Comparison of ENCODE assay signal across 10 mouse cellular contexts in the genomic region with DNA sequence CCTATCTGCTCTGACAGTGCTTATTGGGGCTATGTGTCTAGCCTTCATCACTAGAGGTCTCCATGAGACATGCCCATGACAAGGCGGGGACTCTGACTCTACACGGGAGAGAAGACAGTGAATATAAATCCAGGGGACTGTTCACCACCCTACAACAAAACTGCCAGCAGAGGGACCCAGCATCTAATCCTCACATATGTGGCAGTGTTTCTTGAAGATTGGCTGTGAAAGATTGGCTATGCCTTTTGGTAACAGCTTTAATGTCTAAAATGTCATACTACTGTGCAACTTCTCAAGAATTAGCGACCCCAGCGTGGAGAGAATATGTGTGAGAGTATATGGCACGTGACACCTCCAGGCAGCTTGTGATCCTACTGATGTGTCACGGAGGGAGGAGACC.
DNase-seq lines count a peak whose midpoint lies in the region; ATAC-seq and TF ChIP-seq lines count a peak whose summit lies in the region.
"Had no signal": no experiment of that assay in that cellular context is flagged by ENCODE, and none has a peak within 500 bp of the region (broad histone marks: within the 10 kb centered on the region; RNA-seq: fewer than 3 reads in every experiment).

No protein-coding gene starts in this region.

- H3K27me3 ChIP-seq in forebrain, postnatal 0 days (ENCODE audit: insufficient read depth, low read length), result no peaks in the 10 kb centered on the region
- no peaks in the 10 kb centered on the region for H3K27me3 ChIP-seq in forebrain, embryonic 16.5 days (replicated peaks; ENCODE audit: control insufficient read depth, insufficient read depth, low read length)
- H3K27me3 ChIP-seq in liver, postnatal 0 days (ENCODE audit: insufficient read depth, low read length), result no peaks in the 10 kb centered on the region
- H3K27me3 ChIP-seq in liver, embryonic 11.5 days (replicated peaks; ENCODE audit: control insufficient read depth, insufficient read depth, low read length), result no peaks in the 10 kb centered on the region
- H3K27me3 ChIP-seq: embryonic facial prominence, embryonic 12.5 days had no signal

- H3K4me1 ChIP-seq in forebrain, postnatal 0 days (ENCODE audit: insufficient read depth), result no peaks in the 10 kb centered on the region
- H3K4me1 ChIP-seq in forebrain, embryonic 16.5 days (replicated peaks; ENCODE audit: control insufficient read depth, insufficient read depth, low read length), result no peaks in the 10 kb centered on the region
- H3K4me1 ChIP-seq in liver, postnatal 0 days (ENCODE audit: insufficient read depth), result no peaks in the 10 kb centered on the region
- no peaks in the 10 kb centered on the region for H3K4me1 ChIP-seq in liver, embryonic 11.5 days (replicated peaks; ENCODE audit: control insufficient read depth, insufficient read depth, low read length)
- H3K4me1 ChIP-seq: embryonic facial prominence, embryonic 12.5 days had no signal

- H3K4me2 ChIP-seq in forebrain, postnatal 0 days (ENCODE audit: low read depth), result no peak overlapping the region
- H3K4me2 ChIP-seq in forebrain, embryonic 16.5 days (ENCODE audit: low read length), result no peak overlapping the region
- no peak overlapping the region for H3K4me2 ChIP-seq in liver, postnatal 0 days (ENCODE audit: low read depth, low read length)
- H3K4me2 ChIP-seq in liver, embryonic 11.5 days, result no peak overlapping the region
- H3K4me2 ChIP-seq: embryonic facial prominence, embryonic 12.5 days had no signal

- no peak overlapping the region for H3K27ac ChIP-seq in forebrain, postnatal 0 days (ENCODE audit: low read depth, low read length)
- no peak overlapping the region for H3K27ac ChIP-seq in forebrain, embryonic 16.5 days (ENCODE audit: low read length)
- H3K27ac ChIP-seq in liver, postnatal 0 days (ENCODE audit: low read depth), result no peak overlapping the region
- H3K27ac ChIP-seq in liver, embryonic 11.5 days (ENCODE audit: low read depth, low read length), result no peak overlapping the region
- H3K27ac ChIP-seq: embryonic facial prominence, embryonic 12.5 days had no signal

- TF ChIP-seq CTCF in forebrain, postnatal 0 days (IDR thresholded peaks at IDR 0.05; ENCODE audit: low read depth), result peak; percentile 67
- peak; percentile 45 for TF ChIP-seq CTCF in liver, postnatal 0 days (IDR thresholded peaks at IDR 0.05; ENCODE audit: low read depth)
- peak; percentile 41; the same call in 1 of the 2 replicates for TF ChIP-seq CTCF in brain, embryonic 14.5 days (IDR thresholded peaks at IDR 0.05; ENCODE audit: borderline replicate concordance, extremely low read depth, insufficient read depth, insufficient read length)

- no peak for TF ChIP-seq EP300 in liver, postnatal 0 days (IDR thresholded peaks at IDR 0.05; ENCODE audit: low read depth)

- H3K9me3 ChIP-seq in forebrain, postnatal 0 days (ENCODE audit: low read length), result no peaks in the 10 kb centered on the region
- H3K9me3 ChIP-seq in forebrain, embryonic 16.5 days (ENCODE audit: control insufficient read depth, low read length), result no peaks in the 10 kb centered on the region
- H3K9me3 ChIP-seq in liver, postnatal 0 days (ENCODE audit: low read length), result no peaks in the 10 kb centered on the region
- no peaks in the 10 kb centered on the region for H3K9me3 ChIP-seq in liver, embryonic 11.5 days (ENCODE audit: control insufficient read depth, low read length)
- H3K9me3 ChIP-seq: embryonic facial prominence, embryonic 12.5 days; G1E had no signal

- no peaks in the 10 kb centered on the region for H3K36me3 ChIP-seq in forebrain, postnatal 0 days (ENCODE audit: insufficient read depth)
- no peaks in the 10 kb centered on the region for H3K36me3 ChIP-seq in forebrain, embryonic 16.5 days (ENCODE audit: control insufficient read depth, insufficient read depth)
- no peaks in the 10 kb centered on the region for H3K36me3 ChIP-seq in liver, postnatal 0 days (replicated peaks; ENCODE audit: insufficient read depth, low read length)
- no peaks in the 10 kb centered on the region for H3K36me3 ChIP-seq in liver, embryonic 11.5 days (ENCODE audit: control insufficient read depth, insufficient read depth, low read length)
- H3K36me3 ChIP-seq: embryonic facial prominence, embryonic 12.5 days; G1E had no signal

- peak; percentile 69; the same call in 1 of the 2 replicates for ATAC-seq in forebrain, postnatal 0 days
- no peak for ATAC-seq in forebrain, embryonic 16.5 days
- no peak for ATAC-seq in liver, postnatal 0 days
- no peak for ATAC-seq in liver, embryonic 11.5 days (replicated peaks; ENCODE audit: low FRiP score)

- peak; percentile 56 for DNase-seq in forebrain, postnatal 0 days
- no peak for DNase-seq in liver, postnatal 0 days
- no peak for DNase-seq in liver, embryonic 11.5 days (ENCODE audit: low spot score)
- peak; percentile 57 for DNase-seq in brain, embryonic 14.5 days (ENCODE audit: low read depth)
- DNase-seq in lung, postnatal 25 days (ENCODE audit: low spot score), result peak; percentile 10
- DNase-seq in natural killer cell, adult 2 months (ENCODE audit: low spot score in 2 of 2), result no peak
- no peak for DNase-seq in left cerebral cortex, adult 18-20 months (ENCODE audit: low spot score in 2 of 2)

- H3K4me3 ChIP-seq in forebrain, postnatal 0 days (ENCODE audit: low read depth, low read length), result no peak overlapping the region
- no peak overlapping the region for H3K4me3 ChIP-seq in forebrain, embryonic 16.5 days (replicated peaks; ENCODE audit: low read length)
- H3K4me3 ChIP-seq in liver, postnatal 0 days (ENCODE audit: low read depth, low read length), result no peak overlapping the region
- no peak overlapping the region for H3K4me3 ChIP-seq in liver, embryonic 11.5 days (ENCODE audit: low read depth, low read length)
- H3K4me3 ChIP-seq: embryonic facial prominence, embryonic 12.5 days had no signal

- no peak overlapping the region for H3K9ac ChIP-seq in forebrain, postnatal 0 days
- H3K9ac ChIP-seq in forebrain, embryonic 16.5 days (replicated peaks; ENCODE audit: low read depth, low read length), result no peak overlapping the region
- H3K9ac ChIP-seq in liver, postnatal 0 days (replicated peaks), result no peak overlapping the region
- H3K9ac ChIP-seq in liver, embryonic 11.5 days (ENCODE audit: low read depth, low read length), result no peak overlapping the region
- H3K9ac ChIP-seq: embryonic facial prominence, embryonic 12.5 days had no signal

- 59% methylated on average over 6 of the region's 6 CpGs for WGBS in forebrain, postnatal 0 days
- WGBS in forebrain, embryonic 16.5 days, result 64% methylated on average over 6 of the region's 6 CpGs
- WGBS in liver, postnatal 0 days (ENCODE audit: insufficient replicate concordance), result 60% methylated on average over 6 of the region's 6 CpGs
- 53% methylated on average over 6 of the region's 6 CpGs for WGBS in liver, embryonic 11.5 days

- TF ChIP-seq POLR2A in brain, embryonic 14.5 days (IDR thresholded peaks at IDR 0.05; ENCODE audit: borderline replicate concordance, extremely low read depth, insufficient read depth, insufficient read length, poor library complexity, severe bottlenecking), result no peak

Comparison
In these comparisons a context has a peak if more than half of its experiments do, and no peak if none do; other contexts are left out.
1. DNase-seq: peak in forebrain, postnatal 0 days (single experiment), brain, embryonic 14.5 days (single experiment) and lung, postnatal 25 days (single experiment); none in liver, postnatal 0 days (single experiment), liver, embryonic 11.5 days (single experiment), natural killer cell, adult 2 months (0 of 2) and left cerebral cortex, adult 18-20 months (0 of 2).
2. Peak in every context shown above with its lines, with median percentiles within 50 percentile points of each other: CTCF ChIP-seq.